Mouse (Mus musculus) spleen, adult 2 months (tissue): ENCODE results near the gene Msh5.

Experiments used
- CTCF ChIP-seq: fragments of 200-500 bp; IDR thresholded peaks from 2 replicates; pipeline ENCODE4 v1.5.1; 2011; ENCODE audit warnings: mild to moderate bottlenecking, inconsistent platforms; ENCODE audit not compliant: insufficient read depth, insufficient read length, insufficient replicate concordance; ENCODE audit errors: extremely low read depth
- POLR2A ChIP-seq: fragments of 200-500 bp; IDR thresholded peaks from 2 replicates; pipeline ENCODE4 v1.6.1; 2011; ENCODE audit warnings: low read depth, low read length, inconsistent platforms

DNA sequence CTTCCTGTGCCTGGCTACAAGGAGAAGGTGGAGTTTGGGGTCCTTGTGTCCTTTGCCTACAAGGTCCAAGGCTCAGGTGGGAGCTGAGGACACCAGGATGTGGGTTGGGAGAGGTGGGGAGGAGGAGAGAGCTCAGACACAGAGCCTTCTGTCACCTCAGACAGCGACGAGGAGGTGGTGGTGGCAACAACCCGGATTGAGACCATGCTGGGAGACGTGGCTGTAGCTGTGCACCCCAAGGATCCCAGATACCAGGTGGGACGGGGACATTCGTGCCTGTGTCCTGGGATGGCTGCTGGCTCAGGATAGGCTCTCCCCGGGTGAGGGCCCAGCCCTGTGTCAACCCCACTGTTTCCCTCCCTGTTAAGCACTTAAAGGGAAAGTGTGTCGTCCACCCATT is 35.1 kb downstream of the Msh5 start:
- TF ChIP-seq POLR2A: no peak
- TF ChIP-seq CTCF: no peak
